Mouse (Mus musculus) thymus, adult 2 months (tissue): ENCODE data around the gene Sugct. TPM values are rescaled to one million over a fixed set of nuclear protein-coding genes. Genes with fewer than 3 reads are reported as not detected.
A peak's percentile ranks its signal among the peaks of the same experiment; 100 is the strongest.

Experiments
- DNase-seq: peaks from one replicate; pipeline ENCODE4 v3.0.0; 2021
- H3K27ac ChIP-seq: fragments of 200-500 bp; 2 replicates; pipeline ENCODE4 v1.5.1; 2012; ENCODE audit warnings: low read length, control low read depth; ENCODE audit not compliant: control insufficient read depth, insufficient read depth
- H3K27me3 ChIP-seq: fragments of 200-500 bp; 2 replicates; pipeline ENCODE4 v1.6.1; 2012; ENCODE audit warnings: mild to moderate bottlenecking, low read length, moderate library complexity, mixed read lengths; ENCODE audit not compliant: control insufficient read depth, insufficient read depth
- H3K36me3 ChIP-seq: fragments of 200-500 bp; 2 replicates; pipeline ENCODE4 v1.6.1; 2012; ENCODE audit warnings: mild to moderate bottlenecking, low read length, moderate library complexity; ENCODE audit not compliant: control insufficient read depth, insufficient read depth
- H3K4me1 ChIP-seq: fragments of 200-500 bp; replicated peaks from 2 replicates; pipeline ENCODE4 v1.6.1; 2012; ENCODE audit warnings: low read length; ENCODE audit not compliant: control insufficient read depth, insufficient read depth
- H3K4me3 ChIP-seq: fragments of 200-500 bp; 2 replicates; pipeline ENCODE4 v1.5.1; 2012; ENCODE audit warnings: mild to moderate bottlenecking, low read length, control low read depth, moderate library complexity; ENCODE audit not compliant: control insufficient read depth, insufficient read depth
- CTCF ChIP-seq: fragments of 200-500 bp; IDR thresholded peaks from 2 replicates; pipeline ENCODE4 v1.5.1; 2012; ENCODE audit warnings: mild to moderate bottlenecking, control low read depth, low read length, moderate library complexity, borderline replicate concordance; ENCODE audit not compliant: control insufficient read depth, poor library complexity, insufficient read depth; ENCODE audit errors: extremely low read depth
- POLR2A ChIP-seq: fragments of 200-500 bp; IDR thresholded peaks from 2 replicates; pipeline ENCODE4 v1.6.1; 2012; ENCODE audit warnings: mild to moderate bottlenecking, low read length, control low read depth, moderate library complexity; ENCODE audit not compliant: control insufficient read depth, poor library complexity, insufficient read depth; ENCODE audit errors: extremely low read depth
- WGBS: fragments of 180-500 bp; shearing (Covaris S2); methylation state at CpG from one replicate; pipeline ENCODE4 v1.1.7; 2018; 5-methylcytosine and 5-hydroxymethylcytosine counted together
- polyA plus RNA-seq: library from polyadenylated mRNA; depleted of rRNA; stranded (reverse); fragments of >200 nt; gene quantifications from 2 replicates; pipeline ENCODE4 v1.2.3, GENCODE M21; 2012

The Sugct gene
- polyA plus RNA-seq, 1 experiment: 1.00 TPM

DNA sequence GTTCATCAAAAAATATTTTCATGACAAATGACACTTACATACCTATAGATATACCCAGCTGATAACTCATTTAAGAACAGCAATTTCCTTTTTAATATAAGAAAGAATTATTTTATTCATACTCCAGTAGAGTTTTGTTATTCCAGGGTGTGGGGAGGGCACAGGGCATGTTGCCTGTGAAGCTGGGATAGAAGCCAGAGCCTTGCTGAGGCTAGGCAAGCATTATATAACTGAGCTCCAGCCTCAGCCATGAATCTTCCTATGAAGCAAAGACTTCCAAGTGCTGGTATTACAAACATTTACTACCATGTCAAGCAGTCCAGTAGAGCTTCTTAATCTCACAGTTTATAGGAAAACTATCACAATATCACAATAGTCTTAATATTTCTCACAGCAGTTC, 70.4 kb downstream of the Sugct start:
- H3K27me3 ChIP-seq: no peaks in the 10 kb centered on the region
- no peak for TF ChIP-seq POLR2A
- no peak for TF ChIP-seq CTCF
- no peak for DNase-seq
- no peak overlapping the region for H3K27ac ChIP-seq
- no peaks in the 10 kb centered on the region for H3K4me1 ChIP-seq
- no peaks in the 10 kb centered on the region for H3K36me3 ChIP-seq
- H3K4me3 ChIP-seq: no peak overlapping the region

DNA sequence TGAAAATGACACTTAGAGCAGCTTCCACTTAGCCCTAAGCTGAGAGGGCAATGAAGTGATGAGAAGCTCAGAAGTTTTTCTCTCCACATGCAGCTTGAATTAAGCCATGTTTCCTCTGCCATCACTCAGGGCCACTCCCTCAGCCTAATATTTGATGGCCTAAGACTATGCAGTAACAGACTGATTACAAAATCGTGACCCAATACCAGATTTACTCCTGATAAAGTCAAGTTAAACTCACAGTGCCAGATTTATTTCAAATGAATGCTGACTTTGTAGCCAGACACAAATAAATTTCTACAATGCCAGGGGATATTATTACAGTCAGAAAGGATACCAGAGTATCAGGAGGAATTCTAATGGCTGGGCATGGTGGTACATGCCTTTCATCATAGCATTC, 89.1 kb downstream of the Sugct start:
- no peak for DNase-seq
- Histone ChIP-seq H3K27me3 (no peaks in the 10 kb centered on the region), H3K27ac (no peak overlapping the region), H3K4me3 (no peak overlapping the region), H3K4me1 (no peaks in the 10 kb centered on the region), H3K36me3 (no peaks in the 10 kb centered on the region)
- 94% methylated on average over 1 of the region's 1 CpGs for WGBS
- TF ChIP-seq POLR2A: no peak
- TF ChIP-seq CTCF: no peak

DNA sequence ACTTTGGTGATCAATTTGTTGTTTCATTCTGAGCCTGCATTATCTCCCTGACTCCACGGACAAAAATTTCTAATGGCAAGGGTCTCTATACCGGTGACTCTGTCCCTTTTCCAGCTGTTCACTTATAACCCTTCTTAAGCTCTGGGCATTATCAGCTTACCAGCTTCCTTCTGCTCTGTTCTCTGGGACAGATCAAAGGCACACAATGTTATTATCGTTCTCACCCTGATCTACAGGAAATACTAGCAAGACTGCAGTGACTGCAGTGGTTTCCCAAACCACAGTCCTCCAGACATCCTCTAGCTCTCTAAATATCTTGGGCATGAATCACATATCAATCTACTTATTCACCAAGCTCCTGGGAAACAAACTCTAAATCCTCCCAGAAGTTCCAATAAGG, 90.7 kb downstream of the Sugct start:
- 3% methylated on average over 3 of the region's 3 CpGs for WGBS
- H3K4me1 ChIP-seq: no peaks in the 10 kb centered on the region
- no peak overlapping the region for H3K27ac ChIP-seq
- TF ChIP-seq POLR2A (no peak), CTCF (no peak)
- no peaks in the 10 kb centered on the region for H3K27me3 ChIP-seq
- DNase-seq: no peak
- no peak overlapping the region for H3K4me3 ChIP-seq
- no peaks in the 10 kb centered on the region for H3K36me3 ChIP-seq

DNA sequence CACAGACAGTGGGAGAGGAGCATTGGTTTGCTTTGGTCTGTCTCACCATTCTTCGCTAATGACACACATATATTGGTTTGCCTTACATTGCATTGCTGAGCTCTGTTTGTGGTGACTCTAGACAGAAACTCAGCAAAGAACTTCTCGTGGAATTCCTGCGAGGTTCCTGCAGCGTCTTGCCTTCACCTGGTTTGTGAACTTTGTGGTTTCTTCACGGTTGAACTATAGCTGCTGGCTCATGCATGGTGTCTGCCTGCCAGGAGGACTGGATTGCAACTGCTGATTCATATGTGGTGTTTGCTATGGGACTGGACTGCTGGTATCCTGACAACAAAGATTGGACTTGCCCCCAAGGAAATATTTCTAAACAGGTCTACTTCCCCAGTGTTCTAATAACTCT, 91.6 kb downstream of the Sugct start:
- WGBS: 86% methylated on average over 5 of the region's 5 CpGs
- H3K36me3 ChIP-seq: no peaks in the 10 kb centered on the region
- H3K4me1 ChIP-seq: no peaks in the 10 kb centered on the region
- TF ChIP-seq CTCF: no peak
- no peak for TF ChIP-seq POLR2A
- H3K27me3 ChIP-seq: no peaks in the 10 kb centered on the region
- no peak overlapping the region for H3K27ac ChIP-seq
- no peak for DNase-seq
- H3K4me3 ChIP-seq: no peak overlapping the region

DNA sequence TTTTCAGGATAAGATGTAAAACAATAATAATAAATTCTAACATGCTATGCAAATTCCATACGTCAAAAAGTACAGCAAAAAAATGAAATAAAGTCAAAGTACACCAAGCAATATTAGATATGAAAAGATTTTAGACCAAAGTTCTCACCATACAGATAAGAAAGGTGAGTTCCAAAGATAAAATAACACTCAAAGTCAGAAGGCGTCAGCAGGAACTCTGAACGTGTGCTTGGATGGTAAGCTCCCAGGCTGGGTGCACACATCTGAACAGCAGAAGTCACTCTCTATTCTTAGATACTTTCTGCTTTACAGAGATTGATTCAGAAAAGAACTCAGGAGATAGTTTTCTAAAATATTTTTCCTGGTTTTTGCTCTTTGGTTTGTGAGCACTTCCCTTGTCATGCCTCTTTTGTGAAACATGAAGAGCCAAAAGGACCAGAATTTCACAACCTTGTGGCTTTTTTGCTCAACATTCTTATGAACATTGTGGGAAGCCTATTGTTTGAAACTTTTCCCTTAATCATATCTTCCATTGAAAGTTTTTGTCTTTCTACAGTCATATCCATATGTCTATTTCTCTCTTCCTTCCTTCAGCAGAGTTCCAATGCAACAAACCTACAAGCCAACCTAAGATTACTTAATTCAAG, 110.0 kb downstream of the Sugct start:
- H3K4me1 ChIP-seq: no peaks in the 10 kb centered on the region
- no peak overlapping the region for H3K4me3 ChIP-seq
- H3K27me3 ChIP-seq: no peaks in the 10 kb centered on the region
- WGBS: 72% methylated on average over 3 of the region's 3 CpGs
- no peaks in the 10 kb centered on the region for H3K36me3 ChIP-seq
- TF ChIP-seq POLR2A (no peak), CTCF (no peak)
- H3K27ac ChIP-seq: no peak overlapping the region
- no peak for DNase-seq

DNA sequence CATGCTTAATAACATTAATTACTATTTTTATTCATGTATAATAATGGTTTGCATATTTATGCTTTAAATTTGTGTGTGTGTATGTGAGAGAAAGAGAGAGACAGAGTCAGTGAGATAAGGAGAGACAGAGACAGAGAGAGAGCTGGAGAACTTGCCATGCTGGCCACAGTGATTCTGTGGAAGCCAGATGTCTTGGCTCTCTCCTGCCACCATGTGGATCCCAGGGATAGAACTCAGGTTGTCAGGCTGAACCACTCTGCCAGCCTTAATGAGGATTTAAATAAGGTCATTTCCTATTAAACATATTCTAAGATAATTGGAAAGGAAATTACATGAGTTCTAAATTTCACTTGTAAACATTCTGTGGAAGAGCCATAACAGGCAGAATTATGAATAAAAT, 110.5 kb downstream of the Sugct start:
- peak; percentile 7 for DNase-seq
- H3K4me3 ChIP-seq: no peak overlapping the region
- no peak for TF ChIP-seq POLR2A
- no peak for TF ChIP-seq CTCF

DNA sequence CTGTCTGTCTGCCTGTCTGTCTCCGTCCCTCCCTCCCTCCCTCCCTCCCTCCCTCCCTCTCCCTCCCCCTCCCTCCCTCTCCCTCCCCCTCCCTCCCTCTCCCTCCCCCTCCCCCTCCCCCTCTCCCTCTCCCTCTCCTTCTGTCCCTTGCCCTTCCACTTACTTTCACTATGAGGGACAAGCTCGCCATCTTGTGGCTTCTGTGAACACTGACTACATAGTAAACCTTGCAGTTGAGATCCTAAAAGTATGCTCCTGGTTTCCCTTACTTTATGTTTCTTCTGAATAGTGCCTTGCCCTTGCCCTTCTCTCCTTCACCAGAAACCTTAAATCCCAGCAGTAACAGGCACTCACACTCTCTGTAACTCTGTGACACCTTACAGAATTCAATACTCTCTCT, 113.7 kb downstream of the Sugct start:
- Histone ChIP-seq H3K27ac (no peak overlapping the region), H3K4me1 (no peaks in the 10 kb centered on the region), H3K4me3 (no peak overlapping the region), H3K27me3 (no peaks in the 10 kb centered on the region), H3K36me3 (no peaks in the 10 kb centered on the region)
- peak; percentile 8 for DNase-seq
- 41% methylated on average over 2 of the region's 2 CpGs for WGBS
- TF ChIP-seq CTCF (no peak), POLR2A (no peak)

More for the DNA sequence above, 110.5 kb downstream of the Sugct start:
- no peaks in the 10 kb centered on the region for H3K36me3 ChIP-seq
- H3K4me1 ChIP-seq: no peaks in the 10 kb centered on the region
- H3K27me3 ChIP-seq: no peaks in the 10 kb centered on the region
- H3K27ac ChIP-seq: no peak overlapping the region
